Mouse (Mus musculus) midbrain, embryonic 15.5 days (tissue): ENCODE results near the gene Gm20388. TPM values are rescaled to one million over a fixed set of nuclear protein-coding genes. Genes with fewer than 3 reads are reported as not detected.

ENCODE experiments used
- ATAC-seq: fragments of 200-750 bp; cut with Nextera tagmentation; replicated peaks from 2 replicates; pipeline ENCODE4 v1.8.0; 2017; ENCODE audit warnings: moderate TSS enrichment
- H3K27ac ChIP-seq: fragments of 300-500 bp; sonication (generic); 2 replicates; pipeline ENCODE4 v1.5.1; 2015; ENCODE audit warnings: mild to moderate bottlenecking, inconsistent platforms
- H3K27me3 ChIP-seq: fragments of 300-500 bp; sonication (generic); replicated peaks from 2 replicates; pipeline ENCODE4 v1.6.1; 2015; ENCODE audit warnings: inconsistent platforms
- H3K36me3 ChIP-seq: fragments of 300-500 bp; sonication (generic); replicated peaks from 2 replicates; pipeline ENCODE4 v1.6.1; 2015; ENCODE audit warnings: inconsistent platforms
- H3K4me1 ChIP-seq: fragments of 300-500 bp; sonication (generic); 2 replicates; pipeline ENCODE4 v1.6.1; 2015; ENCODE audit warnings: inconsistent platforms
- H3K4me2 ChIP-seq: fragments of 300-500 bp; sonication (generic); 2 replicates; pipeline ENCODE4 v1.6.1; 2015; ENCODE audit warnings: inconsistent platforms, mild to moderate bottlenecking, moderate library complexity
- H3K4me3 ChIP-seq: fragments of 300-500 bp; sonication (generic); 2 replicates; pipeline ENCODE4 v1.5.1; 2015; ENCODE audit warnings: mild to moderate bottlenecking, inconsistent platforms
- H3K9ac ChIP-seq: fragments of 300-500 bp; sonication (generic); 2 replicates; pipeline ENCODE4 v1.6.1; 2015; ENCODE audit warnings: mild to moderate bottlenecking, inconsistent platforms
- H3K9me3 ChIP-seq: fragments of 300-500 bp; sonication (generic); 2 replicates; pipeline ENCODE4 v1.6.1; 2016; ENCODE audit warnings: inconsistent platforms
- WGBS: fragments of 180-500 bp; shearing (Covaris S2); methylation state at CpG from one replicate; pipeline ENCODE4 v1.1.7; 2015; ENCODE audit warnings: mixed read lengths; 5-methylcytosine and 5-hydroxymethylcytosine counted together
- polyA plus RNA-seq: library from polyadenylated mRNA; unstranded; fragments of >200 nt; fragmentation: Nextera tagmentation; extraction: Ambion mirVana; gene quantifications from 2 replicates; pipeline ENCODE4 v1.2.1, GENCODE M21; 2015

The Gm20388 gene
- polyA plus RNA-seq, 1 experiment from 2014 or later, result 5.6 TPM

GRCm38 (mm10) chr8:120599504-120599903 lies 688.9 kb downstream of the Gm20388 start:
- Histone ChIP-seq H3K4me2 (no peak overlapping the region), H3K9me3 (no peaks in the 10 kb centered on the region), H3K27ac (no peak overlapping the region), H3K9ac (no peak overlapping the region), H3K4me3 (no peak overlapping the region), H3K27me3 (no peaks in the 10 kb centered on the region), H3K36me3 (no peaks in the 10 kb centered on the region), H3K4me1 (peaks cover 6% of the 10 kb centered on the region)
- WGBS, result 54% methylated on average over 7 of the region's 7 CpGs
- ATAC-seq, result no peak

DNA sequence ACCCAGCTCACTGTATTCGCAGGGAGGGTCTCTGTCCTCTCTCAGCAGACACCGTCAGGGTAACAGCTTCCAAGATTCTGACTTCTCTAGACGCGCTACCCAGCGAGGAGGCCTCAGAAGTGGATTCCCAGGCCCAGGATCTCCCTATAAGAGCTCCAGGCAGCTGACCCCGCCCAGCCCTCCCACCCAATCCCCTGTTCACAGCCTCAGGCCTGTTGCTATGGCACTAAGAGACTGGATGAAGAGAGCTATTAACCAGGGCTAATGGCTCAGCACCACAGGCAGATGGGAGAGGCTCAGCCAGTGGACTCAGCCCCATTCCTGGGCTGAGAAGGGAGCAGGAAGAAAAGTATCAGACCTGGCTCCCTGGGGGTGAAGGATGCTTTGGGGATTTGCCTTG lies 692.0 kb downstream of the Gm20388 start:
- no peak for ATAC-seq
- Histone ChIP-seq H3K9ac (no peak overlapping the region), H3K9me3 (no peaks in the 10 kb centered on the region), H3K4me3 (no peak overlapping the region), H3K36me3 (no peaks in the 10 kb centered on the region), H3K27me3 (no peaks in the 10 kb centered on the region), H3K4me2 (no peak overlapping the region), H3K4me1 (peaks cover 6% of the 10 kb centered on the region), H3K27ac (0 out of 2 replicates have a peak overlapping the region, but pooled peaks have one; percentile 1)
- WGBS, result 36% methylated on average over 6 of the region's 6 CpGs

GRCm38 (mm10) chr8:120607460-120607859 lies 696.8 kb downstream of the Gm20388 start:
- Histone ChIP-seq H3K27me3 (no peaks in the 10 kb centered on the region), H3K9me3 (no peaks in the 10 kb centered on the region), H3K27ac (no peak overlapping the region), H3K4me3 (no peak overlapping the region), H3K4me1 (peaks cover 6% of the 10 kb centered on the region), H3K36me3 (no peaks in the 10 kb centered on the region), H3K9ac (no peak overlapping the region), H3K4me2 (no peak overlapping the region)
- ATAC-seq, result no peak
- 78% methylated on average over 9 of the region's 9 CpGs for WGBS

GRCm38 (mm10) chr8:120607885-120608284 lies 697.2 kb downstream of the Gm20388 start:
- Histone ChIP-seq H3K27me3 (no peaks in the 10 kb centered on the region), H3K4me1 (peaks cover 2% of the 10 kb centered on the region), H3K27ac (no peak overlapping the region), H3K9ac (no peak overlapping the region), H3K4me3 (no peak overlapping the region), H3K4me2 (no peak overlapping the region), H3K9me3 (no peaks in the 10 kb centered on the region), H3K36me3 (no peaks in the 10 kb centered on the region)
- WGBS, result 13% methylated on average over 7 of the region's 7 CpGs
- ATAC-seq, result no peak

DNA sequence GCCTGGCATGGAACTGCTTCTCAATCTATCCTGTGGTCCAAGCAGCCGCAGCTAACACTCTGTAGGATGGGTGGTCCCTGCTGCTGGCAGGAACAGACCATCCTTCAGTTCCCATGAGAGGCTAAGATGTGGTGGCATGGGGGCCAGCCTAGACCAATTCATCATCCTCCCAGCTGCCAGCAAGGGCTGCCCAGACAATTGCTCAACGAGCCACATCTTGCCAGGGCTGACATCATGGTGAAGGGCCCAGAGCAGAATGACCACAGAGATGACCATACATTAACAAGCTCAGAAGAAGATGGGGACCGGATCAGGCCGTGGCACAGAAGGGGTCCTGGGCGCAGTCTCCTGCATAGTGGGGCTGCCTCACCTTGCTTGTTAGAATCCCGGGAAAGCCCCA lies 700.2 kb downstream of the Gm20388 start:
- H3K27ac ChIP-seq, result no peak overlapping the region
- H3K27me3 ChIP-seq, result no peaks in the 10 kb centered on the region
- 90% methylated on average over 6 of the region's 6 CpGs for WGBS
- H3K4me1 ChIP-seq, result peaks cover under 1% of the 10 kb centered on the region; the same call in 1 of the 2 replicates
- H3K36me3 ChIP-seq, result no peaks in the 10 kb centered on the region
- no peaks in the 10 kb centered on the region for H3K9me3 ChIP-seq
- no peak overlapping the region for H3K9ac ChIP-seq
- no peak overlapping the region for H3K4me3 ChIP-seq
- no peak overlapping the region for H3K4me2 ChIP-seq
- no peak for ATAC-seq

GRCm38 (mm10) chr8:120614491-120614890 lies 703.9 kb downstream of the Gm20388 start:
- peaks cover 28% of the 10 kb centered on the region for H3K4me1 ChIP-seq
- no peak overlapping the region for H3K4me2 ChIP-seq
- H3K4me3 ChIP-seq, result no peak overlapping the region
- no peak overlapping the region for H3K27ac ChIP-seq
- no peaks in the 10 kb centered on the region for H3K27me3 ChIP-seq
- no peaks in the 10 kb centered on the region for H3K9me3 ChIP-seq
- no peaks in the 10 kb centered on the region for H3K36me3 ChIP-seq
- H3K9ac ChIP-seq, result no peak overlapping the region
- WGBS, result 94% methylated on average over 3 of the region's 3 CpGs
- ATAC-seq, result no peak

DNA sequence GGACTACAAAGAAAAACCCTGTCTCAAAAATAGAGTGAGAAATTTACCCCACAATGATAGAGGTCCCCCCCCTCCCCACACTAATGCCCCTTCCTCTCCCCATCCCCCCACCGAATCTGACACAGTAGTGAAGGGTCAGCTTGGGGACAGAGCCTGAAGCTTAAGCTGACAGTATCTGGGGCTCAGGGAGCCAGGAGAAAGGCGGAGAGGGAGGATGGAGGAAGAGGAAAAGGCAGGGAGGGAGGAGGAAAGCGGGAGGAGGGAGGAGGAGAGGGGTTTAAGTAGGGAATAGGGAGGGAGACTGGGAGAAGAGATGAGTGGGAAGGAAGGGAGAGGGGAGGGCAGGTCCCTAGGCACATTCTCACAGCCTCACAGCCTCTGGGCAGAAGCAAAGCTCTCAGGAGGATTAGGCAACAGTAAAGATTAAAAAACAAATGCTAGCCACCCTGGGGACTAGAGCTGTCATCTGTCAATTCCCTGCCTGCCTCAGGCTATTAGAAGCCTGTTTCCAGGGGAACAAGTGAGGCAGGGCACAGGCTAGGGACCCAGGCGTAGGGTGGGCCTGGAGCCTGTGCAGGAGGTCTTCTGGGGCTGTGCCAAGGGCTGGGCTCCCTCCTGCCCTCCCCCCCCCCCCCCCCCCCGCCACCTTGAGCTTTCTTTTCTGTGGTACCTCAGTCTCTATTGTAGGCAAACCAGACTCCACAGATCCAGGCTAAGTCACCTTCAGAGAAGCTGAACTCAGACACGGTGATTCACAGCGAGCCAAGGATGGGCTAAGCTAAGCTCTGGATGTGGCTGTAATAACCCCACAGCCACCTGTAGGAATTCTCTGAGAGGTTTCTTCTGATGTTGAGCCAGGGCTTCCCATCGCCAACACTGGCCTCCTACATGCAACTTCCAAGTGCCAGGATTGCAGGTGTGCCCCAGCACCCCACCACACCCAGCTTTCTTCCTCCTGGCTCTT lies 706.3 kb downstream of the Gm20388 start:
- H3K9ac ChIP-seq, result no peak overlapping the region
- peak; percentile 75 for ATAC-seq
- WGBS, result 13% methylated on average over 7 of the region's 8 CpGs
- H3K4me1 ChIP-seq, result peaks cover 36% of the 10 kb centered on the region
- H3K4me3 ChIP-seq, result no peak overlapping the region
- H3K9me3 ChIP-seq, result no peaks in the 10 kb centered on the region
- no peaks in the 10 kb centered on the region for H3K27me3 ChIP-seq
- no peak overlapping the region for H3K4me2 ChIP-seq
- peak overlapping the region; percentile 72 for H3K27ac ChIP-seq
- no peaks in the 10 kb centered on the region for H3K36me3 ChIP-seq

DNA sequence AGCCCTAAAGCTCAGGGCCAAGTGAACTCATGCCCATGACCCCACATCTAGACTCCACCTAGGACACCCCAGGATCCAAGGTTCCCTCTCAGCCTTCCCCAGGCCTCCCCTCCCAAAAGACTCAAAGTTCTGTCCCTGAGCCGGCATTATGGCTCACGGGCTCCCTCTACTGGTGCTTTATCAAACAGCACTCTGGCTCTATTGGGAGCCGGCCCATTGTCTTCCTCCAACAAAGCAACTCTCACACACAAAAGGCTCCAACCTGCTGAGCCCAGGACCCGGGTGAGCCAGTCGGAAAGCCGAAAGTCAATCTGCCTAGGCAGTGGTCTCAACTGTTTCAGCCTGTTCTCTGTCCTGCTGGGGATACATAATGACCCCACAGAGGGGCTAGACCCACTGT lies 707.5 kb downstream of the Gm20388 start:
- peaks cover 39% of the 10 kb centered on the region for H3K4me1 ChIP-seq
- ATAC-seq, result peak; percentile 34; the same call in 1 of the 2 replicates
- WGBS, result 0% methylated on average over 6 of the region's 6 CpGs
- H3K9ac ChIP-seq, result peak overlapping the region; percentile 17; the same call in 1 of the 2 replicates
- H3K27ac ChIP-seq, result peak overlapping the region; percentile 79
- no peaks in the 10 kb centered on the region for H3K27me3 ChIP-seq
- no peak overlapping the region; the same call in 1 of the 2 replicates for H3K4me2 ChIP-seq
- no peaks in the 10 kb centered on the region for H3K9me3 ChIP-seq
- no peak overlapping the region for H3K4me3 ChIP-seq
- H3K36me3 ChIP-seq, result no peaks in the 10 kb centered on the region

DNA sequence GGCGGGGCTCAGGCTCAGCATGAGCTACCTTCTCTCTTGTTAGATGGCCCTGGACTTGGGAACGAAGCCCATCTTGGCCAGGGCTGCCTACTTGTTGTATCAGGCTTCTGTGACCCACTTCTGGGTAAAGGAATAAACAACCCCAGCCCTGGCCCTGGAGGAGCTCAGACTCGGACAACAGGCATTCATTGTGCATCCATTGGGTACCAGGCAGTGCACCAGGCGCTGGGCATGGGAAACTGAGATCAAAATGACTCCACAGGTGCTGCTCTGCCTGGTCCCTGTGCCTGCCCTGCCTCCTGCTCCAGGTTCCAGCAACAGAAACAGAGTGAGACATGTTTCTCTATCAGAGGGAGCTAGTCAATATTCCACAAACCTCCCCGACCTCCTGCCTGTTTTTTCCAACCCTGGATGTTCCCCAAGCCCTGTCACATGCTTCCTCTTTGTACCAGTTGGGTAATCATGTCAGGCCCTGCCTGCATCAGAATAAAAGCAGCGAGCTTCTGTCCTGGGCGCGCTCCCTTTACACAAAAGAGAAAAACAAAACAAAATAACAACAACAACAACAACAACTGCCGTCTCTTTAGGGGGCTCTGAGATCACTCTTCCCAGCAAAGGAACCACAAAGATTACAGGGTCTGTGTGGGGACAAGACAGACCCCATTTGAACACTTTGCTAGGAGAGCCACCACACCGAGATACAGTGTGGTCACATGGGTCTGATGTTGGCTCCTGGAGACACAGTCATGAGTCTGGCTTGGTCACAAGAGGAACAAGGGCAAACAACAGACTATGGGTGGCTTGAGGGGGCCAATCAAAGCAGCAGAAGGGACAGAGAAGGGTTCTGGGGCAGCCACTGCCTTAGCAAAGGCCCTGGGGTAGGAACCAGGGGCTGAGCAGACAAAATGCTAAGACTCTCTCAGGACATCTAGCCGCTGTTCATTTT lies 708.9 kb downstream of the Gm20388 start:
- no peaks in the 10 kb centered on the region for H3K36me3 ChIP-seq
- peaks cover 39% of the 10 kb centered on the region for H3K4me1 ChIP-seq
- 70% methylated on average over 11 of the region's 11 CpGs for WGBS
- no peak overlapping the region for H3K4me3 ChIP-seq
- H3K27ac ChIP-seq, result no peak overlapping the region
- H3K9me3 ChIP-seq, result no peaks in the 10 kb centered on the region
- H3K9ac ChIP-seq, result no peak overlapping the region
- no peak overlapping the region for H3K4me2 ChIP-seq
- H3K27me3 ChIP-seq, result no peaks in the 10 kb centered on the region
- no peak for ATAC-seq

DNA sequence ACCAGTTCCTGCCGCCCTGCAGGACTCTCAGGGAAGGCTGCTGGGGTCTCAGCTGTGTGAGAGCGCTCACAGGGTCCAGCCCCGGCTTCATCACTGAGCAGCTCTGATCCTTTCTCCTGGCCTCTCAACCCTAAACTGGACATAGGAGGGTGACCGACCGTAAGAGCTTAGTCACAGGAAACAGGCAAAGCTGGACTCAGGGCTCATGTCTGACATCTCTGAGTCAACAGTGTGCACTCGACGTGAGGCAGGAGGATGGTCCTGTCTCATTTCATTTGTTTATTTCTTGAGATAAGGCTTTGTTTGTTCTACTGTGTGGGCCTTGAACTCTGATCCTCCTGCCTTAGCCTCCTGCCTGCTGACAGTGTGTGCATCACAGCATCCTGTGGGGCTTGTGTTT lies 709.8 kb downstream of the Gm20388 start:
- Histone ChIP-seq H3K9ac (no peak overlapping the region), H3K4me2 (no peak overlapping the region), H3K36me3 (no peaks in the 10 kb centered on the region), H3K27ac (no peak overlapping the region), H3K4me1 (peaks cover 39% of the 10 kb centered on the region), H3K27me3 (no peaks in the 10 kb centered on the region), H3K4me3 (no peak overlapping the region), H3K9me3 (no peaks in the 10 kb centered on the region)
- WGBS, result 54% methylated on average over 7 of the region's 7 CpGs
- no peak for ATAC-seq

DNA sequence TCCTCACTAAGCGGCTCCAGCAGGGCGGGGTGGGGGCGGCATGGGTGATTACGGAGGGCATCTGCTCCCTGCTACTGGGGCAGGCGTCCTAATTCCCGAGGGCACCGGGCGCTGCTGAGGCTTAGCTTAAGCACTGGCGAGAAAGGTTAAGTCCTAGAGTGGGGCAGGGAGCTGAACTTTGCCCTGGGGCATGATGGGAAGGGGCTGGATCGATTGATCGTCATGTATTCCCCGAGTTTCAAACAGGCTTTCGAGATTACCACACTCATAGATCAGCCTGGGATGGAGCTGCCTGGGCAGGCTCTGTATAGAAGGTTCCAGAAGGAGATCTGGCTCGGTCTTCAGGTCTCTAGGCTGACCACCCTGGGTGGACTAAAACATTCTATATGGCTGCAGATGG lies 711.5 kb downstream of the Gm20388 start:
- H3K9me3 ChIP-seq, result no peaks in the 10 kb centered on the region
- no peaks in the 10 kb centered on the region for H3K27me3 ChIP-seq
- WGBS, result 51% methylated on average over 14 of the region's 14 CpGs
- no peaks in the 10 kb centered on the region for H3K36me3 ChIP-seq
- no peak overlapping the region for H3K27ac ChIP-seq
- H3K4me1 ChIP-seq, result peaks cover 25% of the 10 kb centered on the region
- no peak overlapping the region for H3K9ac ChIP-seq
- no peak overlapping the region for H3K4me3 ChIP-seq
- no peak for ATAC-seq
- no peak overlapping the region for H3K4me2 ChIP-seq

DNA sequence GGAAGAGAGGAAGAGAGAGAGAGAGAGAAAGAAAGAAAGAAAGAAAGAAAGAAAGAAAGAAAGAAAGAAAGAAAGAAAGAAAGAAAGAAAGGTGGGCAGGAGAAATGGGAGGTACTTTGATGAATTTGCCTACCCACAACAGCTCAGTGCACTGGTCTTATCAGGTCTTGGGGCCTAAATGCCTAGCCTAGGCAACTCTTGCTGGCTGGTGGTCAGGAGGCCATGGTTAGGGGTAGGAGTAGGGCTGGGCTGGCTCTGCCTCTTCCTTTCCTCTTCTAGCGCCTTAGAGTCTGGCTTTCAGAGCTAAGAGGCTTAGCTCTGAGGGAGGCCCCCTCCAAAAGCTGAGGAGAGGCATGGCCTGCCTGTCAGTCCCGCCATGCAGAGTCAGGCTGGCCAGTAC lies 713.0 kb downstream of the Gm20388 start:
- H3K4me3 ChIP-seq, result no peak overlapping the region
- H3K9me3 ChIP-seq, result no peaks in the 10 kb centered on the region
- H3K9ac ChIP-seq, result no peak overlapping the region
- no peak for ATAC-seq
- no peak overlapping the region for H3K4me2 ChIP-seq
- 16% methylated on average over 2 of the region's 2 CpGs for WGBS
- H3K27me3 ChIP-seq, result no peaks in the 10 kb centered on the region
- peaks cover 13% of the 10 kb centered on the region for H3K4me1 ChIP-seq
- no peaks in the 10 kb centered on the region for H3K36me3 ChIP-seq
- H3K27ac ChIP-seq, result no peak overlapping the region
